Mouse (Mus musculus): ENCODE results near the gene Atxn1. TPM values are rescaled to one million over a fixed set of nuclear protein-coding genes. Genes with fewer than 3 reads are reported as not detected.

Gene Atxn1
- polyA plus RNA-seq, 1 experiment = 34.9 TPM

DNA sequence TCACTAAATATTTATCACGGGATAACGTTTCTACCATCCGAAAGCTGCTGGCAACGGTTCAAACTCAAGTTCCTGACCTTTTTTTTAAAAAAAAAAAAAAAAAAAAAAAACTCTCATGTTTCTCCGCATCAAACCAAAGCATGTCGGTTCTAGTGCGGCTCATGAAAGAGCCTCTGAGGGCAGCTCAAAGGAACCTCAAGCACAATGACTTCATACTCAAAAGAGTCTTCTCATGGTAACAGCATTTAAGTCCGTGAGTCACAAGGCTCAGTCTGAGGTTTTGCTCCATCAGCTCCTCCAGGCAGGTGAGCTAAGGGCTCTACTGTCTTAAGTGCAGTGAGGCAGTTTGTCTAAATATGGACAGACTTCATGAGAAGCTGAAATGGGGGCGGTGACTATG lies 42.3 kb downstream of the Atxn1 start:
- no peaks in the 10 kb centered on the region; the same call in 1 of the 2 replicates for H3K4me1 ChIP-seq (ENCODE audit: control insufficient read depth, insufficient read depth, insufficient read length, low read length)
- TF ChIP-seq CTCF (IDR thresholded peaks at IDR 0.05; ENCODE audit: extremely low read depth, insufficient read length, insufficient replicate concordance, low read depth, low read length) (no peak), POLR2A (IDR thresholded peaks at IDR 0.05; ENCODE audit: low read depth, low read length) (no peak)
- no peak overlapping the region for H3K27ac ChIP-seq (ENCODE audit: insufficient read depth, low read depth, low read length)
- WGBS = 58% methylated on average over 9 of the region's 9 CpGs
- H3K36me3 ChIP-seq (ENCODE audit: control insufficient read depth, insufficient read depth, low read length) = no peaks in the 10 kb centered on the region
- H3K4me3 ChIP-seq (ENCODE audit: low read depth, low read length) = no peak overlapping the region
- H3K27me3 ChIP-seq (ENCODE audit: control insufficient read depth, insufficient read depth, low read length) = no peaks in the 10 kb centered on the region

GRCm38 (mm10) chr13:45918956-45919711 lies 45.7 kb downstream of the Atxn1 start:
- Histone ChIP-seq H3K36me3 (ENCODE audit: control insufficient read depth, insufficient read depth, low read length) (no peaks in the 10 kb centered on the region), H3K4me1 (ENCODE audit: control insufficient read depth, insufficient read depth, insufficient read length, low read length) (no peaks in the 10 kb centered on the region; the same call in 1 of the 2 replicates), H3K4me3 (ENCODE audit: low read depth, low read length) (no peak overlapping the region), H3K27me3 (ENCODE audit: control insufficient read depth, insufficient read depth, low read length) (no peaks in the 10 kb centered on the region), H3K27ac (ENCODE audit: insufficient read depth, low read depth, low read length) (no peak overlapping the region)
- TF ChIP-seq CTCF (IDR thresholded peaks at IDR 0.05; ENCODE audit: extremely low read depth, insufficient read length, insufficient replicate concordance, low read depth, low read length) (no peak), POLR2A (IDR thresholded peaks at IDR 0.05; ENCODE audit: low read depth, low read length) (no peak)
- WGBS = 95% methylated on average over 13 of the region's 15 CpGs

DNA sequence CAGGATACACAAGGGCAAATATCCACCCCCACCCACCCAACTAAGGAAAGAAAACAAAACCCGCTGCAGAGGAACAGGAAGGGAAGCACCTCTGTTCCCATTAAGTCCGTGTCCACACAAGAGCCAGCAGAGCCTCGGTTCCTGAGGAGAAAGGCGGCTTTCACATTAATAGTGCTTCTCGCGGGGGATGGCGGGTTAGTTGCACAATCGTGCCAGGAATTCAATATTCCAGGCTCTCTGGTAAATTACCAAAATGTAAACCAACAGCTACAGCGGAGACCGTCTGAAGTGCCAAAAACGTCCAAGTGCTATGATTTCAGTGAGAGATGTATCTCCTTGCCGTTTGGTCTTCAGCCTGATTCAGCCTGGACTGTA lies 46.8 kb downstream of the Atxn1 start:
- 67% methylated on average over 12 of the region's 12 CpGs for WGBS
- Histone ChIP-seq H3K27ac (ENCODE audit: insufficient read depth, low read depth, low read length) (no peak overlapping the region), H3K27me3 (ENCODE audit: control insufficient read depth, insufficient read depth, low read length) (no peaks in the 10 kb centered on the region), H3K4me1 (ENCODE audit: control insufficient read depth, insufficient read depth, insufficient read length, low read length) (no peaks in the 10 kb centered on the region), H3K4me3 (ENCODE audit: low read depth, low read length) (no peak overlapping the region), H3K36me3 (ENCODE audit: control insufficient read depth, insufficient read depth, low read length) (no peaks in the 10 kb centered on the region)
- no peak for TF ChIP-seq POLR2A (IDR thresholded peaks at IDR 0.05; ENCODE audit: low read depth, low read length)
- TF ChIP-seq CTCF (IDR thresholded peaks at IDR 0.05; ENCODE audit: extremely low read depth, insufficient read length, insufficient replicate concordance, low read depth, low read length) = no peak

- 88% methylated on average over 21 of the region's 21 CpGs for WGBS
Measured at GRCm38 (mm10) chr13:45917058-45918005, 47.5 kb downstream of the Atxn1 start.

DNA sequence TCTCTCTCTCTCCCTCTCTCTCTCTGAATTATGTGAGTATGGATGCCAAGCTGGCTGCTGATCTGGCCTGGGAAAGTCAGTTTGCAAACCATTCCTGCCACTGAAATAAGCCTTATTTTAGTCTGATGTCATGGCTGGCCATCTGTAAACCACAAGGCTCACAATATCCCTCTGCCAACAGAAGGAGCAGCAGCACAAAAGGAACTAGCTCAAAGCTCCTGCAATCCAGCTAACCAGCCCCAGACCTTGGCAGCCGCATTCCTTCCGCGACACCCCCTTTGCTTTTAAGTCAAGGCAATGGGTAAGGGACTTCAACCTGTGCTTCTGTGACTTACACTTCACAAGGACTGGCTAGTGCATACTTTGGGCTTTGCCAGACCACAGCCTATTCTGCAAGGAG lies 48.9 kb downstream of the Atxn1 start:
- H3K4me1 ChIP-seq (ENCODE audit: control insufficient read depth, insufficient read depth, insufficient read length, low read length) = no peaks in the 10 kb centered on the region
- H3K4me3 ChIP-seq (ENCODE audit: low read depth, low read length) = no peak overlapping the region
- H3K27ac ChIP-seq (ENCODE audit: insufficient read depth, low read depth, low read length) = no peak overlapping the region
- TF ChIP-seq CTCF (IDR thresholded peaks at IDR 0.05; ENCODE audit: extremely low read depth, insufficient read length, insufficient replicate concordance, low read depth, low read length) (no peak), POLR2A (IDR thresholded peaks at IDR 0.05; ENCODE audit: low read depth, low read length) (no peak)
- no peaks in the 10 kb centered on the region for H3K36me3 ChIP-seq (ENCODE audit: control insufficient read depth, insufficient read depth, low read length)
- no peaks in the 10 kb centered on the region for H3K27me3 ChIP-seq (ENCODE audit: control insufficient read depth, insufficient read depth, low read length)
- 94% methylated on average over 3 of the region's 3 CpGs for WGBS

More at GRCm38 (mm10) chr13:45917058-45918005, 47.5 kb downstream of the Atxn1 start:
- H3K36me3 ChIP-seq (ENCODE audit: control insufficient read depth, insufficient read depth, low read length) = no peaks in the 10 kb centered on the region
- H3K4me3 ChIP-seq (ENCODE audit: low read depth, low read length) = no peak overlapping the region
- no peaks in the 10 kb centered on the region for H3K4me1 ChIP-seq (ENCODE audit: control insufficient read depth, insufficient read depth, insufficient read length, low read length)
- no peaks in the 10 kb centered on the region for H3K27me3 ChIP-seq (ENCODE audit: control insufficient read depth, insufficient read depth, low read length)
- TF ChIP-seq POLR2A (IDR thresholded peaks at IDR 0.05; ENCODE audit: low read depth, low read length) = no peak
- no peak for TF ChIP-seq CTCF (IDR thresholded peaks at IDR 0.05; ENCODE audit: extremely low read depth, insufficient read length, insufficient replicate concordance, low read depth, low read length)
- no peak overlapping the region for H3K27ac ChIP-seq (ENCODE audit: insufficient read depth, low read depth, low read length)

DNA sequence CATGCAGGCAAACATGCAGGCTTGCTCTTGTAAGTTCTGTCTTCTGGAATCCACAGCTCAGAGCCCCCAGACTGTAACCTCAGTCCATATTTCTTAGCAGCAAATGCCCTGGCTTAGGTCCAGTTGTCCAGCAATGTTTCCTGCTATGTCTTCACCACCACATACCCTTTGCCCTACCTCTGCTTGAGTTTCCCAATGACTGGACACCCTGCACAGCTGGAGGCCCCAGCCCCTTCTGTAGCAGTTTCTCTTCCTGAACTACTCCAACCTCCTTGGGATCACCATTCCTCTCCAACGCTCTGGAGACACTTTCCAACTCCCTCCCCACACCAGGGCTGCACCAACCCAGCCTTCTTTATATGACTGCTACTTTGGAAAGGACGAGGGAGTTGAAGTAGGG lies 49.8 kb downstream of the Atxn1 start:
- H3K36me3 ChIP-seq (ENCODE audit: control insufficient read depth, insufficient read depth, low read length) = no peaks in the 10 kb centered on the region
- WGBS = 82% methylated on average over 2 of the region's 2 CpGs
- TF ChIP-seq POLR2A (IDR thresholded peaks at IDR 0.05; ENCODE audit: low read depth, low read length) (no peak), CTCF (IDR thresholded peaks at IDR 0.05; ENCODE audit: extremely low read depth, insufficient read length, insufficient replicate concordance, low read depth, low read length) (no peak)
- no peaks in the 10 kb centered on the region for H3K4me1 ChIP-seq (ENCODE audit: control insufficient read depth, insufficient read depth, insufficient read length, low read length)
- no peak overlapping the region for H3K4me3 ChIP-seq (ENCODE audit: low read depth, low read length)
- no peaks in the 10 kb centered on the region for H3K27me3 ChIP-seq (ENCODE audit: control insufficient read depth, insufficient read depth, low read length)
- no peak overlapping the region for H3K27ac ChIP-seq (ENCODE audit: insufficient read depth, low read depth, low read length)

DNA sequence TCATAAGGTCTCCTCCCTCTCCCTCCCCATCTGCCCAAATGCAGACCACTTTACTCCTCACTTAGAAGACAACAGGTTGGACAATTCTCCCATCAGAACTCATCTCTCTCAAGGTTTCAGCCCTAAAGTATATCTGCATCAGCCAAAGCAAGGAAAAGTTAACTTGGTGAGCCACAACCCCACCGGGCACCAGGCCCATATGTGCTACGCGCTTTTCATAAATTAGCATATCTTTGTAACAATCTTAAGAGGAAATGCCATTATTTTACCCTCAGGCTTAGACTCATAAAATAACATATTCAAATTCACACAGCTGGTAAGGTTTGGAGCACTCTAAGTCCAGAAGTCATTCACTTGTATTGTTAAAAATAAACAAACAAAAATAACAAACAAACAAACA lies 50.7 kb downstream of the Atxn1 start:
- 80% methylated on average over 3 of the region's 3 CpGs for WGBS
- no peak for TF ChIP-seq POLR2A (IDR thresholded peaks at IDR 0.05; ENCODE audit: low read depth, low read length)
- no peak for TF ChIP-seq CTCF (IDR thresholded peaks at IDR 0.05; ENCODE audit: extremely low read depth, insufficient read length, insufficient replicate concordance, low read depth, low read length)
- Histone ChIP-seq H3K4me3 (ENCODE audit: low read depth, low read length) (no peak overlapping the region), H3K27ac (ENCODE audit: insufficient read depth, low read depth, low read length) (no peak overlapping the region), H3K36me3 (ENCODE audit: control insufficient read depth, insufficient read depth, low read length) (no peaks in the 10 kb centered on the region), H3K27me3 (ENCODE audit: control insufficient read depth, insufficient read depth, low read length) (no peaks in the 10 kb centered on the region), H3K4me1 (ENCODE audit: control insufficient read depth, insufficient read depth, insufficient read length, low read length) (no peaks in the 10 kb centered on the region)
